Mouse (Mus musculus) liver, embryonic 11.5 days (tissue): ENCODE data around the gene Echdc1. TPM values are rescaled to one million over a fixed set of nuclear protein-coding genes. Genes with fewer than 3 reads are reported as not detected.
"Not testable (repeated sequence)": the region's sequence is repeated elsewhere in the genome, so short reads cannot be mapped to it uniquely, and the experiment has no call there.

Experiments used
- ATAC-seq: fragments of 200-750 bp; cut with Nextera tagmentation; replicated peaks from 2 replicates; pipeline ENCODE4 v1.8.0; 2017; ENCODE audit warnings: moderate number of reproducible peaks, mild to moderate bottlenecking, moderate TSS enrichment, moderate library complexity; ENCODE audit not compliant: low FRiP score
- DNase-seq: peaks from one replicate; pipeline ENCODE4 v3.0.0-alpha.2; 2017; ENCODE audit warnings: low spot score
- H3K27ac ChIP-seq: fragments of 300-500 bp; sonication (generic); 2 replicates; pipeline ENCODE4 v1.5.1; 2014; ENCODE audit warnings: mild to moderate bottlenecking, low read depth, low read length, control low read depth
- H3K27me3 ChIP-seq: fragments of 300-500 bp; sonication (generic); replicated peaks from 2 replicates; pipeline ENCODE4 v1.6.1; 2014; ENCODE audit warnings: low read length, mixed read lengths; ENCODE audit not compliant: control insufficient read depth, insufficient read depth
- H3K36me3 ChIP-seq: fragments of 300-500 bp; sonication (generic); 2 replicates; pipeline ENCODE4 v1.6.1; 2014; ENCODE audit warnings: mild to moderate bottlenecking, low read length, moderate library complexity, mixed read lengths; ENCODE audit not compliant: control insufficient read depth, insufficient read depth
- H3K4me1 ChIP-seq: fragments of 300-500 bp; sonication (generic); replicated peaks from 2 replicates; pipeline ENCODE4 v1.6.1; 2014; ENCODE audit warnings: low read length, mixed read lengths; ENCODE audit not compliant: control insufficient read depth, insufficient read depth
- H3K4me2 ChIP-seq: fragments of 300-500 bp; sonication (generic); 2 replicates; pipeline ENCODE4 v1.6.1; 2014; ENCODE audit warnings: mild to moderate bottlenecking, control low read depth, moderate library complexity
- H3K4me3 ChIP-seq: fragments of 300-500 bp; sonication (generic); 2 replicates; pipeline ENCODE4 v1.5.1; 2014; ENCODE audit warnings: low read depth, low read length, control low read depth
- H3K9ac ChIP-seq: fragments of 300-500 bp; sonication (generic); 2 replicates; pipeline ENCODE4 v1.6.1; 2014; ENCODE audit warnings: low read depth, low read length, control low read depth
- H3K9me3 ChIP-seq: fragments of 300-500 bp; sonication (generic); 2 replicates; pipeline ENCODE4 v1.6.1; 2016; ENCODE audit warnings: low read length, inconsistent platforms, mixed read lengths; ENCODE audit not compliant: control insufficient read depth
- WGBS: fragments of 180-500 bp; shearing (Covaris S2); extraction: QIAGEN DNeasy Blood & Tissue Kit; methylation state at CpG from one replicate; pipeline ENCODE4 v1.1.7; 2014; 5-methylcytosine and 5-hydroxymethylcytosine counted together
- polyA plus RNA-seq: library from polyadenylated mRNA; unstranded; fragments of >200 nt; fragmentation: Nextera tagmentation; extraction: Ambion mirVana; gene quantifications from 2 replicates; pipeline ENCODE4 v1.2.1, GENCODE M21; 2014

Echdc1 gene
- polyA plus RNA-seq, 1 experiment from 2014 or later: 32.9 TPM

- 8% methylated on average over 15 of the region's 15 CpGs for WGBS
- H3K9ac ChIP-seq: peak within 1 kb of the TSS; percentile 96
- H3K4me1 ChIP-seq: peaks cover 4% of the 10 kb centered on the region
- peak within 1 kb of the TSS; percentile 89 for H3K4me3 ChIP-seq
- peak; percentile 57; the same call in 1 of the 2 replicates for ATAC-seq
- H3K27ac ChIP-seq: peak within 1 kb of the TSS; percentile 94
- H3K9me3 ChIP-seq: no peaks in the 10 kb centered on the region
- DNase-seq: no peak
- no peaks in the 10 kb centered on the region for H3K27me3 ChIP-seq
- H3K36me3 ChIP-seq: no peaks in the 10 kb centered on the region
- peak within 1 kb of the TSS; percentile 74 for H3K4me2 ChIP-seq
These were observed 49.4 kb downstream of the Echdc1 start, which contains the start of gene Rnf146 for GRCm38 (mm10) chr10:29362197-29362900. Gene Rnf146 (minus strand): TSS chr10:29362442.

- H3K4me1 ChIP-seq: no peaks in the 10 kb centered on the region
- 87% methylated on average over 5 of the region's 5 CpGs for WGBS
- no peak overlapping the region for H3K4me2 ChIP-seq
- H3K27me3 ChIP-seq: no peaks in the 10 kb centered on the region
- no peak overlapping the region for H3K27ac ChIP-seq
- DNase-seq (no peak), ATAC-seq (no peak)
- H3K9ac ChIP-seq: no peak overlapping the region
- no peak overlapping the region for H3K4me3 ChIP-seq
- H3K36me3 ChIP-seq: no peaks in the 10 kb centered on the region
- H3K9me3 ChIP-seq: no peaks in the 10 kb centered on the region
These were observed 61.1 kb downstream of the Echdc1 start for GRCm38 (mm10) chr10:29374065-29374464.

- WGBS: 68% methylated on average over 2 of the region's 2 CpGs
These were observed 68.6 kb downstream of the Echdc1 start for GRCm38 (mm10) chr10:29381558-29381957.

GRCm38 (mm10) chr10:29394890-29395289 lies 81.9 kb downstream of the Echdc1 start:
- H3K4me1 ChIP-seq, H3K27me3 ChIP-seq, H3K9me3 ChIP-seq, H3K9ac ChIP-seq, H3K4me2 ChIP-seq, H3K4me3 ChIP-seq, H3K36me3 ChIP-seq, ATAC-seq, H3K27ac ChIP-seq, DNase-seq: not testable (repeated sequence)
- WGBS: 78% methylated on average over 2 of the region's 2 CpGs

More at GRCm38 (mm10) chr10:29381558-29381957, 68.6 kb downstream of the Echdc1 start:
- Histone ChIP-seq H3K4me2 (no peak overlapping the region), H3K27me3 (no peaks in the 10 kb centered on the region), H3K27ac (no peak overlapping the region), H3K36me3 (no peaks in the 10 kb centered on the region), H3K4me3 (no peak overlapping the region), H3K9ac (no peak overlapping the region), H3K4me1 (no peaks in the 10 kb centered on the region), H3K9me3 (no peaks in the 10 kb centered on the region)
- DNase-seq: no peak
- ATAC-seq: no peak

Other genes starting within 250 kb of the Echdc1 start
- 0.64 and 0.90 TPM in 2 replicates for gene Soga3, start 169.3 kb upstream of the Echdc1 start, polyA plus RNA-seq
- gene Gm49353, start 114.2 kb upstream of the Echdc1 start, polyA plus RNA-seq: not detected in 2 replicates
- gene 9330159F19Rik, start 101.6 kb upstream of the Echdc1 start, polyA plus RNA-seq: 0.06 and 0.07 TPM in 2 replicates
- 28.3 and 32.6 TPM in 2 replicates for gene Rnf146, start 49.3 kb downstream of the Echdc1 start, polyA plus RNA-seq
- 8.4 and 9.4 TPM in 2 replicates for gene Rspo3, start 222.7 kb downstream of the Echdc1 start, polyA plus RNA-seq